Mouse (Mus musculus) thymus, adult 2 months (tissue): ENCODE results near the gene Bckdk. TPM values are rescaled to one million over a fixed set of nuclear protein-coding genes. Genes with fewer than 3 reads are reported as not detected.
A peak's percentile ranks its signal among the peaks of the same experiment; 100 is the strongest.

Experiments used
- DNase-seq: peaks from one replicate; pipeline ENCODE4 v3.0.0; 2021
- H3K27ac ChIP-seq: fragments of 200-500 bp; 2 replicates; pipeline ENCODE4 v1.5.1; 2012; ENCODE audit warnings: low read length, control low read depth; ENCODE audit not compliant: control insufficient read depth, insufficient read depth
- H3K27me3 ChIP-seq: fragments of 200-500 bp; 2 replicates; pipeline ENCODE4 v1.6.1; 2012; ENCODE audit warnings: mild to moderate bottlenecking, low read length, moderate library complexity, mixed read lengths; ENCODE audit not compliant: control insufficient read depth, insufficient read depth
- H3K36me3 ChIP-seq: fragments of 200-500 bp; 2 replicates; pipeline ENCODE4 v1.6.1; 2012; ENCODE audit warnings: mild to moderate bottlenecking, low read length, moderate library complexity; ENCODE audit not compliant: control insufficient read depth, insufficient read depth
- H3K4me1 ChIP-seq: fragments of 200-500 bp; replicated peaks from 2 replicates; pipeline ENCODE4 v1.6.1; 2012; ENCODE audit warnings: low read length; ENCODE audit not compliant: control insufficient read depth, insufficient read depth
- H3K4me3 ChIP-seq: fragments of 200-500 bp; 2 replicates; pipeline ENCODE4 v1.5.1; 2012; ENCODE audit warnings: mild to moderate bottlenecking, low read length, control low read depth, moderate library complexity; ENCODE audit not compliant: control insufficient read depth, insufficient read depth
- CTCF ChIP-seq: fragments of 200-500 bp; IDR thresholded peaks from 2 replicates; pipeline ENCODE4 v1.5.1; 2012; ENCODE audit warnings: mild to moderate bottlenecking, control low read depth, low read length, moderate library complexity, borderline replicate concordance; ENCODE audit not compliant: control insufficient read depth, poor library complexity, insufficient read depth; ENCODE audit errors: extremely low read depth
- POLR2A ChIP-seq: fragments of 200-500 bp; IDR thresholded peaks from 2 replicates; pipeline ENCODE4 v1.6.1; 2012; ENCODE audit warnings: mild to moderate bottlenecking, low read length, control low read depth, moderate library complexity; ENCODE audit not compliant: control insufficient read depth, poor library complexity, insufficient read depth; ENCODE audit errors: extremely low read depth
- WGBS: fragments of 180-500 bp; shearing (Covaris S2); methylation state at CpG from one replicate; pipeline ENCODE4 v1.1.7; 2018; 5-methylcytosine and 5-hydroxymethylcytosine counted together
- polyA plus RNA-seq: library from polyadenylated mRNA; depleted of rRNA; stranded (reverse); fragments of >200 nt; gene quantifications from 2 replicates; pipeline ENCODE4 v1.2.3, GENCODE M21; 2012; rRNA removed

Bckdk gene
- polyA plus RNA-seq, 1 experiment: 94.9 TPM

- Histone ChIP-seq H3K36me3 (no peaks in the 10 kb centered on the region), H3K27ac (no peak within 1 kb of the TSS), H3K27me3 (no peaks in the 10 kb centered on the region), H3K4me1 (no peaks in the 10 kb centered on the region), H3K4me3 (no peak within 1 kb of the TSS)
- TF ChIP-seq CTCF: no peak
- no peak for TF ChIP-seq POLR2A
- 94% methylated on average over 6 of the region's 6 CpGs for WGBS
- no peak for DNase-seq
Observed at GRCm38 (mm10) chr7:127946470-127947023, 42.7 kb downstream of the Bckdk start, which contains the start of gene Prss36. Prss36 (minus strand) TSS chr7:127946725.

- peak overlapping the region; percentile 9; the same call in 1 of the 2 replicates for H3K4me3 ChIP-seq
Observed at GRCm38 (mm10) chr7:127952864-127953581, 49.1 kb downstream of the Bckdk start.

GRCm38 (mm10) chr7:127959364-127959763 lies 55.5 kb downstream of the Bckdk start:
- TF ChIP-seq POLR2A (no peak), CTCF (no peak)
- Histone ChIP-seq H3K4me1 (no peaks in the 10 kb centered on the region), H3K27ac (no peak overlapping the region), H3K4me3 (no peak overlapping the region), H3K36me3 (no peaks in the 10 kb centered on the region), H3K27me3 (no peaks in the 10 kb centered on the region)
- WGBS: 81% methylated on average over 5 of the region's 5 CpGs
- no peak for DNase-seq

More at GRCm38 (mm10) chr7:127952864-127953581, 49.1 kb downstream of the Bckdk start:
- DNase-seq: peak; percentile 29
- H3K4me1 ChIP-seq: peaks cover 7% of the 10 kb centered on the region
- WGBS: 13% methylated on average over 13 of the region's 13 CpGs
- no peaks in the 10 kb centered on the region for H3K27me3 ChIP-seq
- no peak for TF ChIP-seq CTCF
- TF ChIP-seq POLR2A: no peak
- H3K27ac ChIP-seq: no peak overlapping the region; the same call in 1 of the 2 replicates
- no peaks in the 10 kb centered on the region for H3K36me3 ChIP-seq

Other genes starting within 250 kb of the Bckdk start
- gene Bcl7c, start 195.1 kb upstream of the Bckdk start, polyA plus RNA-seq: 61.2 and 76.1 TPM in 2 replicates
- 15.8 and 16.3 TPM in 2 replicates for gene Ctf1, start 191.3 kb upstream of the Bckdk start, polyA plus RNA-seq
- not detected in 2 replicates for gene Ctf2, start 171.9 kb upstream of the Bckdk start, polyA plus RNA-seq
- gene Fbxl19, start 159.5 kb upstream of the Bckdk start, polyA plus RNA-seq: 38.9 and 43.7 TPM in 2 replicates
- 23.8 and 27.0 TPM in 2 replicates for gene Orai3, start 134.3 kb upstream of the Bckdk start, polyA plus RNA-seq
- 29.9 and 36.7 TPM in 2 replicates for gene Setd1a, start 127.4 kb upstream of the Bckdk start, polyA plus RNA-seq
- not detected in 2 replicates for gene Gm49388, start 118.5 kb upstream of the Bckdk start, polyA plus RNA-seq
- 25.9 and 30.1 TPM in 2 replicates for gene Hsd3b7, start 103.5 kb upstream of the Bckdk start, polyA plus RNA-seq
- 76.1 and 93.3 TPM in 2 replicates for gene Stx4a, start 79.8 kb upstream of the Bckdk start, polyA plus RNA-seq
- gene Stx1b, start 79.5 kb upstream of the Bckdk start, polyA plus RNA-seq: 3.4 and 4.2 TPM in 2 replicates
- 61.3 and 64.2 TPM in 2 replicates for gene Zfp646, start 27.9 kb upstream of the Bckdk start, polyA plus RNA-seq
- 23.9 and 34.9 TPM in 2 replicates for gene Zfp668, start 27.3 kb upstream of the Bckdk start, polyA plus RNA-seq
- 2.0 and 2.5 TPM in 2 replicates for gene Prss53, start 13.1 kb upstream of the Bckdk start, polyA plus RNA-seq
- not detected in 2 replicates for gene Gm21974, start 8.6 kb upstream of the Bckdk start, polyA plus RNA-seq
- 56.9 and 75.1 TPM in 2 replicates for gene Vkorc1, start 8.5 kb upstream of the Bckdk start, polyA plus RNA-seq
- 25.5 and 29.4 TPM in 2 replicates for gene Kat8, start 8.4 kb downstream of the Bckdk start, polyA plus RNA-seq
- 5.4 and 6.9 TPM in 2 replicates for gene Prss8, start 26.0 kb downstream of the Bckdk start, polyA plus RNA-seq
- 10.3 and 15.8 TPM in 2 replicates for gene Prss36, start 42.6 kb downstream of the Bckdk start, polyA plus RNA-seq
- gene Fus, start 63.4 kb downstream of the Bckdk start, polyA plus RNA-seq: 478 and 527 TPM in 2 replicates
- gene Pycard, start 89.8 kb downstream of the Bckdk start, polyA plus RNA-seq: 420 and 521 TPM in 2 replicates
- gene Trim72, start 99.9 kb downstream of the Bckdk start, polyA plus RNA-seq: 1.4 and 13.4 TPM in 2 replicates
- 7.9 and 9.6 TPM in 2 replicates for gene Itgam, start 158.6 kb downstream of the Bckdk start, polyA plus RNA-seq
- gene Gm49368, start 158.6 kb downstream of the Bckdk start, polyA plus RNA-seq: 0.03 TPM in 1 of 2 replicates, not detected in the other
- gene Itgax, start 225.5 kb downstream of the Bckdk start, polyA plus RNA-seq: 9.4 and 14.7 TPM in 2 replicates